Mouse (Mus musculus) frontal cortex, postnatal 25 days (tissue): Measurements from ENCODE around the gene Glb1l.

Experiments
- DNase-seq, 2 experiments: peaks; one replicate each; pipeline ENCODE4 v3.0.0; 2022; ENCODE audit warnings: low spot score in 2 of 2

The Glb1l gene

DNA sequence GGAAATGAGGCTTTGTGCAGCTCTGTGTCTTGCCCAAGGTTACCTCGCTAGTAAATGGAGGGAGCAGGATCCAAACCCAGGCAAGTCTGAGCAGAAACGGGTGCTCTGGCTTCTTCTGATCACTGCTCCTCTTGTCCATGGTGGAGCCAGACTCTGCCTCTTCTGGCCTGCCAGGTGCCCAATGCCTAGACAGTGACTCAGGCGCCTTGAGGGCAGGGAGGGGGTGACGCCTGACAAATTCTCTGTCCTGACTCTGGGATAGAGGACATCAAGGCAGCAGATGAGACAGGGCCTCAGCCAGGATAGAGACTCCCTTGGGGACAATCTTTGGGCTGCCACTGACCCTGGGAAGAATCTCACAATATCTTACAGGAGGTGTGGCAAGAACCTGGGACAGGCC is 20.6 kb upstream of the Glb1l start:
- DNase-seq: no peak

DNA sequence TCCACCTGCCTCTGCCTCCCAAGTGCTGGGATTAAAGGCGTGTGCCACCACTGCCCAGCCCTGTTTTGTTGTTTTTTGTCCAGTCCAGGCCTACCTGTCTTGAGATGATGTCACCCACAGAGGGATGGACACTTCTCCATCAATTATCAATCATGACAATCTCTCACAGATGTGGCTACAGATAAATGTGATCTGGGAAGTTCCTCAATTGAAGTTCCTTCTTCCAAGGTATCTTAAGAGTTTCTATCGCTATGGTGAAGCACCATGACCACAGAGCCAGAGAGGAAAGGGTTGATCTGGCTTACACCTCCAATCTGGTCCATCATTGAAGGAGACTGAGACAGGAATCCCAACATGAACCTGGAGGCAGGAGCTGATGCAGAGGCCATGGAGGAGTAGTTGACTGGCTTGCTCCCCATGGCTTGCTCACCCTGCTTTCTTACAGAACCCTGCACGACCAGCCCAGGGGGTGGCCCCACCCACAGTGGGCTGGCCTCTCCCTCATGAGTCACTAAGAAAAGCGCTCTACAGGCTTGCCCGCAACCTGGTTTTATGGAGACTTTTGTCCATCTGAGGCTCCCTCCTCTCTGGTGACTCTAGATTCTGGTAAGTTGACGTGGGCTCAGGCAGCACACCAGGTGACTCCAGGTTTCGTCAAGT is 19.9 kb upstream of the Glb1l start:
- no peak for DNase-seq

DNA sequence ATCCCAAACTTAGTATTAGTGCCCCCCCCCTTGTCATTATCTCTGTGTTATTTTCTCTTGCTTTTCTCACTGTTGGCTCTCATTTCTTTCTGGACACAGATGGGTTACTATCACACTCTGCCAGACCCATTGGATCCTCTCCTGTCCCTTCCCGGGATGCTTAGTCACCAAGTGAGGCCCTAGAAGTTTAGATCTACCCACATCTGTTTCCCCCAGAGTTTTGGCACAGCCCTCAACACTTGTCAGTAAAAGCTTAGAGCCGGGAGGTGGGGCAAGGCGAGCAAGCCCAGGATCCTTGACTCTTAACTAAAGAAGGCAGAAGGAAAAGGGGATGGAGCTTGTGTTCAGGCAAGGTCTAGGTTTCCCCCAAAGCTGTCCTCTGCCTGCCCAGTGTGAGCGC is 18.5 kb upstream of the Glb1l start:
- no peak for DNase-seq

DNA sequence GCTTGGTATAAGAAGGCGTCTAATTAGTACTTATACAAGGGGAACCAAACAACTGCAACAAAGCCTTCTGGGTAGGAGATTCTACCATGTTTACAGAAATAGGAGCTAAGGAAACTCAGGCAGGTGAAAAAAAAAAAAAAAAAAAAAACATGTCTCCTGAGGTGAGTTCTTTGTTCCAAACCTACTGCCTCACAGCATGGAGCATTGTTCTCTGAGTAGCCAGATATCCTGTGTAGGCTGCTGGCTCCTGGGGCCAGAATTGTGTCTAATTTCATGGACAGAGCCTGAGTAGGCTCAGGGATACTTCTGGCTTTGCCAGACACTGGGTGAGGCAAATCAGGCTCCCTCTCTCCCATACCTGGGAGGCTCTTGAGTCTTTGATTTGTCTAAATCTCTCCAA is 17.0 kb upstream of the Glb1l start:
- DNase-seq: no peak

DNA sequence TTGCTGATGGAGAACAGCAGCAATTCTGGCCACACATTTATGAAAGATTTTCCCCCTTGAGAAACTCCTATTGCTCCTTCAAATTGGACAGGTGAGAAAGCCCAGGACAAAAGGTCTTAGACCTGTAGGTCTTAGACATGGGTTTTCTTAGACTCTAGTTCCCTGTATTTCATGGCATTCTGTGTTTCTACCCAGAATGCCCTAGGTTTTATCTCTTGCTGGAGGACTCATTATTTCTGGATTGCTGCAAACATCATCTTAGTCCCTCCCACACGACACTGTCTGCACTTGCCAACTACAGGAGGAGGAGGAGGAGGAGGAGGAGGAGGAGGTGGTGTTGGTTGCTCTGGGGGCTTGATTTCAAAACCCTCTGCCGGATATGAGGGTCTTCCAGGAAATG is 15.5 kb upstream of the Glb1l start:
- no peak for DNase-seq

DNA sequence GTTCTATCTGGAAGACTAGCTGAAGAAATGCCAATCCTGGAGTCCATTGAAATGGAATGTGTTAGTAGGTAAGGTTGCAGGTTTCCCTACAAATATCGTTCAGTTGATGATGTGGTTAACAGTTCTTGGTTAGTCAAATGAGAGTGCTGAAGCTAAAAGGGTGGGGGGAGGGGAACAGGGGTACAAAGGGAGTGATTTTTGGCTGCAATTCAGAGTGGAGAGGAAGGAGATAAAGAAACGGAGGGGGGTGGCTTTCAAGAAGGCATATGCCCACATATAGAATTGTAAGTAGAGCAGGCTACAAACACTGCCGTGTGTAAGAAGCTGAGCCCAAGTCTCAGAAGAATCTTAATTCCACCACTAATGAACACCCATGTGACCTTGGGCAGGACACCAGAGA is 14.9 kb upstream of the Glb1l start:
- DNase-seq: no peak

DNA sequence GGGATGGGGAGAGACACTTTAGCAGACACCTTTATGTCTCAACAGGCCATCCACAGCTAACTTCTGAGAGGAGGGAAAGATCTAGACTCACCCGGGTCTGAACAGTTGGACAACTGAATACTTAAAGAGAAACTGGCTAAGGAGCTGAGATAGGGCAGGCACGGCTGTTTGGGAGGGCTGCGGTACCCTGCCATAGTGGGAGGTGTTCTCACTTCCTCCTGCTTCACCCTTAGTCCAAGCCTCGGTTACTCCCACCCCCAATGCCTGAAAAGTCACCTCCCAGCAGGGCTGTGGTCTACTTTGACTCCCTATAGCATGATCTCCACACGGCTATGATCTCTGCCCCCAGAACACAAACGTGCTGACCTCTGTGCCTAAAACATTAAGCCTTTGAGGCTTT is 12.9 kb upstream of the Glb1l start:
- no peak for DNase-seq

DNA sequence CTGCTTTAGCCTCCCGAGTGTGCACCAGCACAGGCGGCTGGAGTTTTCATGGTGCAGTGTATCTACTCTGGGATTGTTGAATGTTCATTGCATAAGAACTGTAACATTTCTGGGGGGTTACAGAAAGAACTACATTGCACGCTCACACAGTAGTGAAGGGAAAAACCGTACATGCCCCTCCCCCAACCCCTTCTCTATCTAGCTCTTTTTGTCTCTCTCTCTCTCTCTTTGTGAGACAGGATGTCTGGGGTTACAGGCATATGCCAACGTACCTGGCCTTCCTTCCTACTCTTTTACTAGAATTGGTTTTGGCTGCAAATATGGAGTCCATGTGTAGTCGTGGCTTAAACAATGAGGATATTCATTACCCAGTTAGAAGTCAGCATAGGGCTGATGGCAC is 12.3 kb upstream of the Glb1l start:
- no peak for DNase-seq

DNA sequence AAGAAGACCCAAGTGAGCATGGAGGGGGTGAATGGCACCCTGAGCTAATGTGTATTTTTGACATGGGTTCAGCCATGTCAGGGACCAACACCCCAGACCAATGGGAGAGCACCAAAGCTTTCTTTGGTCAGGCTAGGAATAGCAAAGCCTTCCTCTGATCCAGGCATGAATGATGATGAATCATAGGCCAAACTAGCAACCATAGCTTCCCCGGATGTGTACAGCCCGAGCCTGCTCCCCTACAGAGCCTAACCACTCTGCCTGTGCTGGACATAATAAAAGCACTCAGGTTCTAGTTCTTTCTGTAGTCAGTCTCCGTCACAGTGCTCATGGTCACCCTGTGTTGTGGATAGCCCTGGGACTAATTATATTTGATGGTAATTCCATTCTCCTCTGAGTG is 10.9 kb upstream of the Glb1l start:
- DNase-seq: no peak

DNA sequence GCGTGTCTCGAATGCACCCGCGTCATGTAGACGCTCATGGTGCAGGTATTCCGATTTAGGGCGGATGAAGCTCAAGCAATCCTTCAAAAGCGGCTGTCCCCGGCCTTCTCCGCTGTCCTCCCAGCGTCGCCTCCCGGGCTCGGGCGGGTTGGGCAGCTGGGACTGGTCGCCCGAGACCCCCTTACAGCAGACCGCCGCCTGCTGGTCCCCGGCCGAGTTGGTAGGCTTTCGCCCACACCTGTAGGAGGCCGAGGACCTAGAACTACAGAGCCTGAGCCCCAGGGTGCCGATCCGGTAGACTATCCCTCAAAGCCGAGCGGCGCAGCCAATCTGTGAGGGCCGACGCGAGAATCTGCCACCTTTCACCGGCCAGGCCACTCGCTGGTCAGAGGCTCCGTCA is 8.9 kb upstream of the Glb1l start, which contains the start of gene Tuba4a:
Gene Tuba4a (minus strand): TSS at position 335 of the 400 bp plus-strand sequence.
- DNase-seq: no peak

DNA sequence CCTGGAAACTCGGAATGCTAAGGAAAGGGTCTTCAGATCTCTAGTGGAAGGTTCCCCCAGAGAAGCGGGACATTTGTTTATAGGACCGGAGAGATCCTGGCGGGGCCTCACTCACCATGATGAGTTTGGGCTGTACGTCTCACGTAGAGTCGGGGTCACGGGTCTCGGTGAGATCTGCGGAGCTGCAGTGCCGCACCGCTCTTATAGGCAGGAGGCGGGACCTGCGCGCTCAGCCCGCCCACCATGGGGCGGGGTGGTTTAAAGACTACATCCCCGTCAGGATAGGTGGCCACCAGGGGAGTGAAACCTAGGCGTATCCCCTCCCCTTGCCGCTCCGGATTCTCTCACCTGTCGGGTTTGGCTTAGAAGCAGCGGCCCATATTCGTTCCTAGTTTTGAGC is 8.5 kb upstream of the Glb1l start:
- DNase-seq: peak; percentile 85 to 87

DNA sequence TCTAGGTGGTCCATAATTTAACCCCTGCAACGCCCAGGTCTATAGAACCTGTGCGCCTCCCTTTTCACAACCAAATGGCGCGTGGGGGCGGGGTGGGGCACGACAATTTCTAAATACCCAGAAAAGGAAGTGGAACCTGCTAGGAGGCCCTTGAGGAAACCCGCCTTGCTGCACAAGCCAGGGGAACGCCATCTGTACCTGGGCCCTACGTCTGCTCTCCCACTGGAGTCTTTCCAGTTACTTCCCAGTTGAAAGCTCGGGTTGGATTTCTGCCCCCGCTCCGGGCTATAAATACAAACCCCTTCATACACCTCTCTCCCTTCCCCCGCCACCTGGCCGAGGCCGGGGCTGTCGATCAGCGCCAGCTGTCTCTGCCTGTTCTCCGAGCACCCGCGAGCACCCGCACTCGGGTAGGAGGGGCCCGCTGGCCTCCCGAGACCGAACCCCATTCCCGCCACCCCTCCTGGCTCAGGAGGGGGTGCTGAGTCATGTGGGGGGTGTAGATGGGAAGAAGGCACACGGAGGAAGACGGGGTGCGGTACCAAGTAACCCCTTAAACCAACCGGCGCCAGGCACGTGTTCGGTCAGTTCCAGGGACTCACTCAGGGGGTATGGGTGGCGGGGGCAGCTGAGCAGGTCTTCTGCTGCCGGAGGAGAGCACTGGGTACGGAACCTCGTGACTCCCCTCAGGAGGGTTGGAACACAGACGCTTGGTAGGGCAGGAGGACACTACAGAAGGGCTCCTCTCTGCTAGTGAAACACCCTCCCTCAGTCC is 7.8 kb upstream of the Glb1l start:
- DNase-seq: no peak

DNA sequence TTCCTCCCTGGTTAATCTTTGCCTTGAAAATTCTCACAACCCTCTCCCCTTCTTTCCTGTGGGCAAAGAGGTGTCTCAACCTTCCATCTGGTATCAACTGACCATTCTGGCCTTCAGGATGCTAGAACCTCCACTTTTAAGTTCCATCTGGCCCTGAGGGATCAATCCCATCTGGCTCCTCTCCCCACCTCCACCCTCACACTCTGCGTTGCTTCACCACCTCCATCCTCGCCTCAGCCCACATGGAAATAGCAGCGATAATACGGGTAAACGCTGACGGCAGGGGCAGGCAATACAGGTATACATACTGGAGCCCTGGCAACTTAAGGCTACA is 7.2 kb upstream of the Glb1l start:
- no peak for DNase-seq

DNA sequence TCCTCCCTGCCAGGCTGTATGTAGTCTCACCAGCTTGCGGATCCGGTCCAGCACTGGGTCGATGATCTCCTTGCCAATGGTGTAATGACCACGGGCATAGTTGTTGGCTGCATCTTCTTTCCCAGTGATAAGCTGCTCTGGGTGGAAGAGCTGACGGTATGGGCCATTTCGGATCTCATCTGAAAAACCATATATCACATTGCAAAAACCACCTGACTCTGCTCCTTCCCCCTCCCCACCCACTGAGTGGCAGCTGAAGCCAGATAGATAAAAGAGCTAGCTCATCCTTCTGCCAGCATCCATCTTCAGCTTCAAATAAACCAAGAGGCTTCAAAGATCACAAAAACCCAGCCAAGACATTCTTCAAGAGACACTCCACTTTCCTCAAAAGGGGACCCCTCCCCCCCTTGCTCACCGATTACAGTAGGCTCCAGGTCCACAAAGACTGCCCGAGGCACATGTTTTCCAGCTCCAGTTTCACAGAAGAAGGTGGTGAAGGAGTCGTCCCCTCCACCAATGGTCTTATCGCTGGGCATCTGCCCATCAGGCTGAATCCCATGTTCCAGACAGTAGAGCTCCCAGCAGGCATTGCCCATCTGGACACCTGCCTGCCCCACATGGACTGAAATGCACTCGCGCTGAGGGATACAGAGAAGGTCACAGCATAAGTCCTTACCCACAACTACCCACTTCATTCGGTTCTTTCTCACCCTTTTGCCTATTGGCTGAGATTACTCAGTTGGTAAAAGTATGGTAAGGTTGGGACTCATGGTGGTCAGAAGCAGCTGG is 6.4 kb upstream of the Glb1l start:
- DNase-seq: no peak

DNA sequence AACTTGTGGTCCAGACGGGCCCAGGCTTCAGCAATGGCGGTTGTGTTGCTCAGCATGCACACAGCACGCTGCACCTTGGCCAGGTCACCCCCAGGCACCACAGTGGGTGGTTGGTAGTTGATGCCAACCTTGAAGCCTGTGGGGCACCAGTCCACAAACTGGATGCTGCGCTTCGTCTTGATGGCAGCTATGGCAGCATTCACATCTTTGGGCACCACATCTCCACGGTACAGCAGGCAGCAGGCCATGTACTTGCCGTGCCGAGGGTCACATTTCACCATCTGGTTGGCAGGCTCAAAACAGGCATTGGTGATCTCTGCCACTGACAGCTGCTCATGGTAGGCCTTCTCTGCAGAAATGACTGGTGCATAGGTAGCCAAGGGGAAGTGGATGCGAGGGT is 5.2 kb upstream of the Glb1l start:
- no peak for DNase-seq

DNA sequence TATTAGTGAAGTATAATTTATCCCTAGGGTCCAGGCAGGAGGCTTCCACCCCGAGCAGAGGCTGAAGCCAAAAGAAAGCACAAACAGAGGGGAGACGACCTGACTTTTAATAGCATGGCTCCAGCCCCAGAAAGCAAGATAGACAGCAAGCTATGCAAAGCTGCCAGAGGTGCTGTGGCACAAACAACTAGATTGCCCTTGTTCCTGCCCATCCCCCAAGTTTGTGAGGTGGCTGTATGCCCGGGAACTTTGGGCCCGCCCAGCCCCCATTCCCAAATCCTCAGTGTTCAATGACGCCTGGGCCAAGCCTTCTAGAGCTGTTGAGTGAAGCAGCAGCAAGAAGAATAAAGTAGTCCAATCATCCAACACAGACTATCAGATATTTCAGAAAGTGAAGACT is 4.3 kb upstream of the Glb1l start:
- DNase-seq: peak in 1 of 2 experiments; percentile 56

DNA sequence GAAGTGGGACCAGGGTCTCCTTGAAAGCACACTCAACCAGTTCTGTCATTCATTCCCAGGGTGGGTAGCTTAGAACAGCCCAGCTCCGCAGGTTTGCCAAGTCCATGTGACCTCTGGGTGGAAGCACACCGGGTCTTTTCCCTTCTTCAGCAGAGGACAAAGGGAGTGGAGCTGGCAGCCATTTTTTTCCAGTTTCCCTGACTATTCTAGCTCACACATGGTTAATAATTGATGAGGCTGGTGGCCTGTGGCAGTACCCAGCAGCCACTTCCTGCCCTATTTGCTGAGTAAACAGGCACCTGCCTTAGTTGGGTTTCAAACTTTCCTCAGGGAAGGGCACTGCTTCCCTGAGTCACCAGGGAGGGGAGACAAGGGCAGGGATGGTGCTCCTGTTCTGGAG is 3.8 kb upstream of the Glb1l start:
- no peak for DNase-seq

DNA sequence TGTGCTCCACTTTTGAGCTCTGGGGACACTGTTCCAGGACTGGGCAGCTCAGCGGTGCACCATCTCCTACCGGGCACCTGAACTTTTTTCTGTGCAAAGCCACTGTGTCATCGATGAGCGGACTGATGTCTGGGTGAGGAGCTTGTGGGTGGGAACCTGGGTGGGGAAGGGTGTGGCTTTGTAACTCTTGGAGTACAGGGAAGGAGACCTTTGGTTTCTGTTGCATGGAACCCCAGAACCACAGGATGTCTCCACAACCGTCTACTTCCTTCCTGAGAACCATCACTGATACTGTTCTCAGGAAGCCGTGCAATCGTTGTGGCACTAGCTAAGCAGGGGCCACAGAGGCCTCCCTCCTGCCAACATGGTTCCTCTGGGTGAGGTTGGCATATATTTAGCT is 2.5 kb upstream of the Glb1l start:
- DNase-seq: no peak

DNA sequence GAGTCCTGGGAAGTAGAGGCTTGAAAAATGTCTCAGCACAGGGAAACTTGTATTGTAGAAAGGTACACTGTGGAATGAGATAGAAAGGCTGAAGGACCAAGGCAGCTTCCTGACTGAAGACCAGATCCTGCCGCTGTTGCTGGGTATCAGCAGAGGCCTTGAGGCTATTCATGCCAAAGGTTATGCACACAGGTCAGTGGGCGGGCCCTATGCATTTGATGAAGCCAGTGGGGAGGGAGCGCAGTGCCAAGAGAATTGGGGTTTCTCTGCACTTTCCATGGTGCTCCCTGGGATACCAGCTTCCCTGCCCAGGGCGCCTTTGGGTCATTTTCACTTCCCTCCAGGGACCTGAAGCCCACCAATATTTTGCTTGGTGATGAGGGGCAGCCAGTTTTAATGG is 1.9 kb upstream of the Glb1l start:
- DNase-seq: no peak

DNA sequence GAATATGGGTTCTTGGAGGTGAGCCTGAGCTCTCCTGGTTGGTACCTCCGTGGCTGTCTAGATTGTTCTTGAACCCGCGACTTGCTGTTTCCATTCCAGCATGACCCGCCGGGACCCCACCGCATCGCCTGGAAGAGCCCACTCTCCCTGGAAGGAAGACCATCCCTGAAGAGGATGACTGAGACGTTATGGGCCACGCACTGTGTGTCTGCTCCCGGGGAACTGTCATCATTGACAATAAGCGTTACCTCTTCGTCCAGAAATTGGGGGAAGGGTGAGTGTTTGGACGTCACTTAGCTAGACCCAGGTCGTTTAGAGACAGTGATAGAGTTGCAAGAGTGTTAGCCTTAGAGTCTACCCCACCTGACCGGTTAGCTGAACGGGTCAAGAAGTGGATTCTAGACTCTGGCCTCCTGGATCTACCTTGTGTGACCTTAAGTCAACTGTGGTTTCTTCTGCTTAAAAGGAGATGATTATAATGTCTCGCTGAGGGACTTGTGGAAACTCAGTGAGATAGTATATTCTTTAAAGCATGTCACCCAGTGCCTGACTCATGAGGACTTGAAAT is 612 bp upstream of the Glb1l start:
- DNase-seq: no peak

DNA sequence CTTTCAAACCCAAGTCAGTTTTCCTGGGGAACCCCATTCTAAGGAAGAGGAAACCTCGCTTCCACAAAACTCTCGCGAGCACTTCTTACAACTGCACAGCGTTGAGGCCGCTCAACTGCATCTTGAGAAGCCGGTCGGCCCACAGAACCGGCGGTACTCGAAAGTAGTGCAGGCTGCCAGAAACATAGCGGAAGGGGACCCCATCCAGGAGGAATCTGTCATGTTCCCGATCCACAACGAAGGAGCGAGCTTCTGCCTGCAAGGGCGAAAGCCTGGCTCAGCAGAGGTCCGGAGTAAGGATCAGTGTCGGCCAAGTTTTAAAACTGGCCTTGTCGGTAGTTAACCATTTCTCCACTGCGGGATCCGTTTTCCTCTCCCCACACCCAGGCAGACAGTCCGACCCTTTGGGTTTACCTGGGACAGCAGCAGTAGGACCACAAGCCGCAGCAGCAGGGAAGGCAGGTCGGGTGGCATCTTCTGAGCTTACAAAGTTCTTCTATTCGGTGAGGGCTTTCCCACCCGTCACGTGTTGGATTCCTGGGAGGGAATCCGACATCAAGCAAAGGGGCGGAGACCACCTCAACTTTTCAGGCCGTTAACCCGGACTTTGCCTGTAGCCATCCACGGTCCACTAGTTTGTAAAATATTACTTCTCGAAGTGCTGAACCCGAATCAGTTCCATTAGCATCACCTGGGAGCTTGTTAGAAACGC is 1.5 kb downstream of the Glb1l start:
- no peak for DNase-seq

DNA sequence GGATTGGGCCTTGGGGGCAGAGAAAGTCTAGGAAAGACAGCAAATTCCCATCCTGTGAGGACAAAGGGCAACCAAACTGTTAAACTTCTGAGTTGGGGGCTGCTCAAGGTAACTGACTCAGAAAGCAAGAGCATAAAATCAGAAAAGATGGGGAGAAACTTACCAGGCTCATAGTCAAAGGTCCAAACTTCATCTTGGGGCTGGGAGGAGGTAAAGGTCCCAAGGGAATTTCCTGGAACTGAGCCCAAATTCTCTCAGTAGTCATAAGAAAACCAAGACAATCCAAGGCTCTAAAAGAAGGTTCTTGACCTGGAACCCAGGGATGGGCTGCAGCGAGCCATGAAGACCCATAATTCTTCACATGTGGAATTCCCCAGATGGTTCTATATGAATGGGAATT is 9.4 kb downstream of the Glb1l start:
- DNase-seq: no peak
